Mouse (Mus musculus) hindbrain, embryonic 15.5 days (tissue): ENCODE measurements at regions not wholly inside any gene's neighbourhood (a gene's known extent, or its start where the extent isn't known, plus 50 kb on each side); places are given as distances from the start of the nearest gene placed in this dataset.

Source experiments
- ATAC-seq: fragments of 200-750 bp; cut with Nextera tagmentation; 2 replicates; pipeline ENCODE4 v1.8.0; 2017; ENCODE audit warnings: low read depth, moderate number of reproducible peaks, moderate TSS enrichment; ENCODE audit not compliant: low FRiP score
- H3K27ac ChIP-seq: fragments of 300-500 bp; sonication (generic); replicated peaks from 2 replicates; pipeline ENCODE4 v1.5.1; 2015; ENCODE audit warnings: mild to moderate bottlenecking, inconsistent platforms
- H3K27me3 ChIP-seq: fragments of 300-500 bp; sonication (generic); 2 replicates; pipeline ENCODE4 v1.6.1; 2015; ENCODE audit warnings: control low read depth, inconsistent platforms
- H3K36me3 ChIP-seq: fragments of 300-500 bp; sonication (generic); 2 replicates; pipeline ENCODE4 v1.6.1; 2015; ENCODE audit warnings: control low read depth, inconsistent platforms
- H3K4me1 ChIP-seq: fragments of 300-500 bp; sonication (generic); replicated peaks from 2 replicates; pipeline ENCODE4 v1.6.1; 2015; ENCODE audit warnings: control low read depth, inconsistent platforms
- H3K4me2 ChIP-seq: fragments of 300-500 bp; sonication (generic); 2 replicates; pipeline ENCODE4 v1.6.1; 2015; ENCODE audit warnings: moderate library complexity, mild to moderate bottlenecking, inconsistent platforms
- H3K4me3 ChIP-seq: fragments of 300-500 bp; sonication (generic); 2 replicates; pipeline ENCODE4 v1.5.1; 2015; ENCODE audit warnings: mild to moderate bottlenecking, inconsistent platforms
- H3K9ac ChIP-seq: fragments of 300-500 bp; sonication (generic); 2 replicates; pipeline ENCODE4 v1.6.1; 2015; ENCODE audit warnings: inconsistent platforms
- H3K9me3 ChIP-seq: fragments of 300-500 bp; sonication (generic); 2 replicates; pipeline ENCODE4 v1.6.1; 2016; ENCODE audit warnings: control low read depth, inconsistent platforms
- WGBS: fragments of 180-500 bp; shearing (Covaris S2); methylation state at CpG from one replicate; pipeline ENCODE4 v1.1.7; 2015; 5-methylcytosine and 5-hydroxymethylcytosine counted together

DNA sequence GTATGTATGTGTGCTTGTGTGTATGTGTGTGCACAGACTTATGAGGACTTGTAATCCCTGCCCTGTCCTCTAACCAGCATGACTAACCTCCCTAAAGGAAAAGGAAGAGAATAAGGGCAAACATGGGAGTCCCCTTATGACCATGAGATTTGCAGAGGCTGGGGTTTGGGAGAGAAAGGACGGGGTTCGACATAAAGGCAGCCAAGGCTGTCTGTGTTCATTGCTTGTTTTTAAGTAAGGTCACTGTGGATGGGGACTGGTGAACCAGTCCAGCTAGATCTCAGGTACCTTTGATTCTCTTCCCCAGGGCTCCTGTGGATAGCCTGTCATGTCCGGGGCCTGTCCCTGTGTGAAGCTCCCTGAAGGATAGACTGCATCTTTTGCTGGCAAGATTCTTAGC, 55.6 kb downstream of the Irf2bp2 start:
- ATAC-seq = no peak
- Histone ChIP-seq H3K4me2 (peak overlapping the region; percentile 13; the same call in 1 of the 2 replicates), H3K36me3 (no peaks in the 10 kb centered on the region), H3K4me3 (no peak overlapping the region), H3K9ac (peak overlapping the region; percentile 11; the same call in 1 of the 2 replicates), H3K27me3 (no peaks in the 10 kb centered on the region), H3K27ac (peak overlapping the region; percentile 94), H3K4me1 (peaks cover 46% of the 10 kb centered on the region), H3K9me3 (no peaks in the 10 kb centered on the region)
- WGBS = 16% methylated on average over 3 of the region's 3 CpGs

DNA sequence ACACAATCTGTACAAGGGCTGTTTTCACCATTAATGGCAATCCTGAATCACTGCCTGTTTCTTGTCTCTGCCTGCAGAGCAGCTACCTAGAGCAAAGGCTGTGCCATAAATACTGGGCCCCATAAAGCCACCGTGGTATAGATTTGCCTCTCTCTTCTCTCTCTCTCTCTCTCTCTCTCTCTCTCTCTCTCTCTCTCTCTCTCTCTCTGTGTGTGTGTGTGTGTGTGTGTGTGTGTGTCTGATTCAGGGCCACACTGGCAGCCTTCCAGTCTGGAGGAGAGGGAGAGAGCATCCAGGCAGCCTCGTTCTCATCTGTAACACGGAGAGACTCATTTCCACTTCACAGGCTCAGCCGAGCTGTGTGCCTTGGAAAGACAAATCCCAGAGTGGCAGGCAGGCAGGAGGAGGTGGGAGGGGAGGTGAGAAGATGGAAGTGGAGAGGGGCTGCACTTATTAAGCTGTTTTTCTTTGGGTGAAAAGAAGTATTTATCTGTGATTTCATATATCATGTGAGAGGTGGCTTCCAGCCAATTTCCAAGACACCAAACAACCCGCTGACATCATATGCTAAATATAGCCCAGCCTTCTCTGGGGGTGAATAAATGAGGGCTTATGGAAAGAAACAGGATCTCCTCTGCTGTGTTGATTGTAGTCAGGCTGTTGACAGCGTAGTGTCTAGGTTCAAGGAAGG, 56.7 kb downstream of the Irf2bp2 start:
- no peak overlapping the region for H3K4me3 ChIP-seq
- peak overlapping the region; percentile 28 for H3K9ac ChIP-seq
- WGBS = 3% methylated on average over 6 of the region's 6 CpGs

DNA sequence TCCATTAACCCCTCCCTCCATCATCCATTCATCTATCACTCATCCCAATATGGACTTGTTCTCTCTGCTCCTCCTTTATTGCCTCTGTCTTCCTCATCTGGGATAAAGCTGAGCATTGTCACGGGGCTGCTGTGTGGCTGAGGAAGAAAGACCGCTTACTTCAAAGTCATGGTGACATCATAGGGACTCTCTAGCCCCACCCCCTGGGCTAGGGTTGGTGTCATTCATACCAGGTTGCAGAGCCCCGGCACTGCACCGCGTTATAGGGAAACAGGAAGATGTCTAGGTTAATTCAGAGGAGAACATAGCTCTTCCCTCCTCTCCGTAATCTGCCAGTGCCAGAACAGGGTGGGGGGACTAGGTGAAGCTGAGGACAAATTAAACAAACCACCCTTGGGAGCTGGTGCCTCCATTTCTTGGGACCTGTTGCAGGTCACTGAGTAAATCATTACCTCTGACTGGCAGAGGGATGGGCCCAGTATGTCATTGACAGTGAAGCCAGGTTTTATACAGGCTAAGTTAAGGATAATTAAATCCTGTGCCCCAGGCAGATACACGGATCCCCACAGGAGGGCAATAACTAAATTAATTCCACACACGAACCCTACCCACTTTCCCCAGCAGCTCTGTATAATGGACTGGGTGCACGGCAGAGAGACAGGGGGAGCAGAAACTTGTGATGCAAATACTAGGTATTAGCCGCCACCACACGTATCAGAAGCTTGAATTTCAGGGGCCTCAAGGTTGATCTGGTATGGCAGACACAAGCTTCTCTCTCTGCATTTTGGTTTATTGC, 57.5 kb downstream of the Irf2bp2 start:
- Histone ChIP-seq H3K27me3 (no peaks in the 10 kb centered on the region), H3K4me3 (no peak overlapping the region), H3K27ac (peak overlapping the region; percentile 94), H3K36me3 (no peaks in the 10 kb centered on the region), H3K9ac (peak overlapping the region; percentile 28), H3K4me1 (peaks cover 46% of the 10 kb centered on the region), H3K4me2 (peak overlapping the region; percentile 18; the same call in 1 of the 2 replicates), H3K9me3 (no peaks in the 10 kb centered on the region)
- ATAC-seq = no peak
- WGBS = 14% methylated on average over 11 of the region's 11 CpGs

More for the DNA sequence above, 56.7 kb downstream of the Irf2bp2 start:
- H3K27me3 ChIP-seq = no peaks in the 10 kb centered on the region
- peaks cover 46% of the 10 kb centered on the region for H3K4me1 ChIP-seq
- peak overlapping the region; percentile 94 for H3K27ac ChIP-seq
- peak; percentile 76 for ATAC-seq
- H3K36me3 ChIP-seq = no peaks in the 10 kb centered on the region
- peak overlapping the region; percentile 18; the same call in 1 of the 2 replicates for H3K4me2 ChIP-seq
- H3K9me3 ChIP-seq = no peaks in the 10 kb centered on the region

DNA sequence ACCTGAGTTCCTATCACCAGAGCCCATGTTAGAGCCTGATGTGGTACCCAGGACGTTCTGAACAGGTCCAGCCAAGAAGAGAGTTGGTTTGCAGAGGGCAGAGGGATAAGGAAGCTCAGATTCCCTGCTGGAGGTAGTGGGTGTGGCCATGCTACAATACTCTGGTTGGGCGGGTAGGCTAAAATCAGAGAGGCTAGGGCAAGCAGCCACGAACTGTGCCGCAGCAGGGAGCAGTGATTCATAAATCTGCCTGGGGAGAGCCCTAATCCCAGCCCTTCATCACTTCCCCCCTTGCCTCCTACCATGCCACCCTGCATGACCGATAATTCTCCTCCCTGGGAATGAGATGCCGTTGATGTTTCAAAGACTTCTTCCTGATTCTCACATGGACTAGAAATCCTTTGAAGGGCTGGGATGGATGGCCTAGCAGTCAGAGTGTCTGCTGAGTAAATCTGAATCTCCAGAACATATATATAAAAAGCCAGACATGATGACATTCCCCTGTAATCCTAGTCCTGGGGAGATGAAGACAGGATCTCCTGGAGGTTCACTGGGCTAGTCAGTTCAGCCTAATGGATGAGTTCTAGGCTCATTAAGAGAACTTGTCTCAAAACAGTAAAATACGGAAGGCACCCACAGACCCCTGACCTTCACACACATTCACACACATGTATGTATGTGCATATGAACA, 57.6 kb upstream of the Tarbp1 start:
- Histone ChIP-seq H3K4me2 (no peak overlapping the region), H3K9me3 (no peaks in the 10 kb centered on the region), H3K4me3 (no peak overlapping the region), H3K4me1 (peaks cover 19% of the 10 kb centered on the region), H3K9ac (no peak overlapping the region), H3K36me3 (no peaks in the 10 kb centered on the region), H3K27ac (no peak overlapping the region), H3K27me3 (no peaks in the 10 kb centered on the region)
- no peak for ATAC-seq
- WGBS = 38% methylated on average over 7 of the region's 7 CpGs

DNA sequence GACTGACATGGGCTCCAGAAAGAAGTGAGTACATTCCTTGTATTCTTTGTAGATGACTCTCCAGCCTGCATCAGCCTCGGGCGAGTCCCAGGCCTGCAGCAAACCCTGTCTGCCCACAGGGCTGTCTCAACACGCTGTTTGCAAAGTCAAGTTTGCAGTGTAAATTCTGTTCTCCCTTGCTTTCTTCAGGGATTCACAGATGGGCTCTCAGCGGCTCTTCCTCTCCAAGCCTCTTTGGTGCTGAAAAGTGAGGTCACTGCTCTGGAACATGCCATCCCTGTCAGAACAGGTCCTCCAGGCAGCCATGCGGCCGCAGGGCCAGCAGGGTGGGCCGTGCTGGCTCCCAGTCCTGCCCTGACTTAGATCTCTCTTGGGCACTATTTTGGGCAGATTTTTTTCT, 56.6 kb upstream of the Tarbp1 start:
- no peak overlapping the region for H3K9ac ChIP-seq
- no peaks in the 10 kb centered on the region for H3K9me3 ChIP-seq
- 86% methylated on average over 7 of the region's 7 CpGs for WGBS
- no peak overlapping the region for H3K4me2 ChIP-seq
- ATAC-seq = no peak
- no peak overlapping the region; the same call in 1 of the 2 replicates for H3K27ac ChIP-seq
- peaks cover 13% of the 10 kb centered on the region for H3K4me1 ChIP-seq
- H3K27me3 ChIP-seq = no peaks in the 10 kb centered on the region
- H3K36me3 ChIP-seq = no peaks in the 10 kb centered on the region
- no peak overlapping the region for H3K4me3 ChIP-seq

DNA sequence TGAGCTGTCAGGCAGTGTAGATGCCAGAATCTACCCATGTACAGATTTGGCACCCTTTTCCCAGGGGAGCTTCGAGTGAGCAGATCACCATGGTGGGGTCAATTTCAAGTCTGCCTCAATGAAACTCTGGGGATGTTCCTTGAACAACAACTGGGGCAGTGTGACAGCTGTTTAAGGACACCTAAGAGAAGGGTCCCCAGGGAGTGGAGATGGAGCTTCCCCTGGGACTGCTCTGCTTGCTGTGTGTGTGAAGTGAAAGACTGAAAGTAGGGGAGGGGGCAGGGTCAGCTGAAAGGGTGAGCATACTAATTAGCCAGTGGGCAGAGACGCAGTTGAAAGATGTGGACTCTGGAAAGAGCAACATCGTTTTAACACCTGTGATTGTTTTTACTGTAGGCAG, 54.5 kb upstream of the Tarbp1 start:
- peaks cover 13% of the 10 kb centered on the region for H3K4me1 ChIP-seq
- no peak for ATAC-seq
- no peak overlapping the region for H3K4me2 ChIP-seq
- H3K9ac ChIP-seq = no peak overlapping the region
- no peaks in the 10 kb centered on the region for H3K27me3 ChIP-seq
- no peaks in the 10 kb centered on the region for H3K36me3 ChIP-seq
- no peak overlapping the region for H3K27ac ChIP-seq
- H3K9me3 ChIP-seq = no peaks in the 10 kb centered on the region
- 55% methylated on average over 3 of the region's 3 CpGs for WGBS
- no peak overlapping the region for H3K4me3 ChIP-seq

DNA sequence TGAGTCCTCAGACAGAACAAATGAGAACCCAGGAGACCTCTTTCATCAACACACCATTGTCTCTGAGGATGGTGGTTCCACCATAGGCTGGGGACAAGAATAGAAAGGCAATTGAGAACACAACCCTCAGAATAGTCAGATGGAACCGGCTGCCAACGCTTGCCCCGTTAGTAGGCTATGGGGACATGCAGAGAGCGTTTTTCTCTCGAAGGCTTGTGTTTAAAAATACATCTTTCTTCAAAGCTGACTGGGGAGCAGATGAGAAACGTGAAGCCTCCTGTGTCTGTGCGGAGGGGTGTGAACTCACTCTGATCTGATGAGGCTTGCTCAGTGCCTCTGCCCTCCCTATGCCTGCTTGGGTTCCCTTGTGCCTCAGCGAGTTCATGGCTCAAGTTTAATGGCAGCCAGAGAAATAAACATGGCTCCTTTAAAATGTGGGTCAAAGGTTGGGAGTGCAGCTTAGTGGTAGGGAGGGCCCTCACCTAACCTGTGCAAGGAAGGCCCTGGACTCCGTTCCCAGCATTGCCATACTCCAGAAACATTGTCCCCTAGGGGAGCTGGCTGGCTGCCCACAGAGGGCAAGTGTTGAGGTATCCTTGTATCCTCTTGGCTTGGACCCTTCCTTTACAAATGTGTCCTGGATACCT, 53.7 kb upstream of the Tarbp1 start:
- ATAC-seq = no peak
- no peaks in the 10 kb centered on the region for H3K9me3 ChIP-seq
- no peaks in the 10 kb centered on the region for H3K36me3 ChIP-seq
- no peak overlapping the region for H3K4me2 ChIP-seq
- no peak overlapping the region for H3K27ac ChIP-seq
- H3K4me3 ChIP-seq = no peak overlapping the region
- H3K27me3 ChIP-seq = no peaks in the 10 kb centered on the region
- 61% methylated on average over 9 of the region's 9 CpGs for WGBS
- H3K9ac ChIP-seq = no peak overlapping the region
- peaks cover 17% of the 10 kb centered on the region for H3K4me1 ChIP-seq

DNA sequence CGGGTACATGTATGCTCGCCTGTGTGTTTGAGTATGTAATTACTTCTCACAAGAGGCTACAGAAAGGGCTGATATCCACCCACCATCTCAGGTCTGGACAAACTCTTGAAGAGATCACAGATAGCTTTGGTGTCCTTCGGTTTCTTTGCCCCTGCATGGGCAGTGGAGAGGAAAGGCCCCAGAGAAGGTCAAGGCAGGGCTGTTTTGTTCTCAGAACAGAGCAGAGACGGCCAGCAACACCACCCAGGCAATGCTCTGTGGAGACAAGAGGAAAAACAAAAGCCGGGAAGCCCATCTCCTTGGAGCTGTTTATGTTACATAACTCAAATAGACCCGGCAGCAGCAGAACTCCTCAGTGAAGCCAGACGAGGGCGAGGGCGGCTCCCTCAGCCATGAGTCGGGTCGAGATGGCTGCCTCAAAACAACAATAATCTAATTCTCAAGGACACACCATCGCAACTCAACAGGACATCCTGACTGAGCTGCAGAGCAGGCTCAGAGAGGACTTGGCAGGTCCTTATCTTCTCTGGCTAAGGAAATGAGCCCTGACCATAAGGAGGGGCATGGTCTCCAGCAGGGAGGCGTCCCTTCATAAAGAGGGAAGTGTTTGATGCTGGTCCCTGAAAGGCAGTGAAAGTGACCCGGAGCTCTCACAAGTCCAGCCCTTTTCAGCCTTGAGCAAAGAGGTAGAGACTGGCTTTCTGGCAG, 52.2 kb upstream of the Tarbp1 start:
- Histone ChIP-seq H3K27me3 (no peaks in the 10 kb centered on the region), H3K27ac (0 out of 2 replicates have a peak overlapping the region, but pooled peaks have one; percentile 21), H3K9me3 (no peaks in the 10 kb centered on the region), H3K36me3 (no peaks in the 10 kb centered on the region), H3K4me3 (no peak overlapping the region), H3K9ac (no peak overlapping the region), H3K4me2 (no peak overlapping the region), H3K4me1 (peaks cover 21% of the 10 kb centered on the region)
- ATAC-seq = no peak
- WGBS = 58% methylated on average over 14 of the region's 14 CpGs

DNA sequence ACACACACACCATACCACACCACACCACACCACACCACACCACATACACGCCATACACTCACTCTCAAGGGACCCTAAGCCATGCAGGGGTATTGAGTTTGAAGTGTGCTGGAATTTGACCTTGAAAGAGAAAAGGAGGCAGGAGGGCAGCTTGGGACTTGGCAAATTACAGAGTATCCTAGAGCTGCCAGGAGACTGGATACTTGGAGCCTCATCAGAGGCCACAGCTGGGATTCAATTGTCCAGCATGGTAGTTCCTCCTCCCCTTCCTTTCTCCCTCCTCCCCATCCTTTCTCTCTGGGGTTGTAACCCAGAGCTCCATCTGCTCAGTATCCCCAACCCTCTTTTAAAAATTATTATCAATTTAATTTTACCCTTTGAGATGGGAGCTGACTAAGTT, 50.7 kb upstream of the Tarbp1 start:
- WGBS = 95% methylated on average over 1 of the region's 1 CpGs
- H3K4me3 ChIP-seq = no peak overlapping the region
- no peak overlapping the region for H3K4me2 ChIP-seq
- ATAC-seq = no peak
- peaks cover 21% of the 10 kb centered on the region for H3K4me1 ChIP-seq
- H3K9me3 ChIP-seq = no peaks in the 10 kb centered on the region
- no peak overlapping the region for H3K27ac ChIP-seq
- H3K27me3 ChIP-seq = no peaks in the 10 kb centered on the region
- H3K36me3 ChIP-seq = no peaks in the 10 kb centered on the region
- no peak overlapping the region for H3K9ac ChIP-seq
